Mouse (Mus musculus): ENCODE results near the gene Vkorc1. TPM values are rescaled to one million over a fixed set of nuclear protein-coding genes. Genes with fewer than 3 reads are reported as not detected.
"Not testable (repeated sequence)": the region's sequence is repeated elsewhere in the genome, so short reads cannot be mapped to it uniquely, and the experiment has no call there.

Gene Vkorc1
- total RNA-seq (2021): 10 to 100 TPM; 22.9 to 26.0 TPM

GRCm38 (mm10) chr7:127895442-127895841 lies at the start of gene Vkorc1, which contains the start of gene Gm21974:
Gene Vkorc1 (minus strand): TSS chr7:127895617.
Gene Gm21974 (minus strand): TSS chr7:127895454.
- intact Hi-C loops (cut with DNase I): loop anchor here (2.0 kb wide), 1 partner anchor 19 kb away; the partner anchor contains the start of genes Zfp646 and Zfp668

DNA sequence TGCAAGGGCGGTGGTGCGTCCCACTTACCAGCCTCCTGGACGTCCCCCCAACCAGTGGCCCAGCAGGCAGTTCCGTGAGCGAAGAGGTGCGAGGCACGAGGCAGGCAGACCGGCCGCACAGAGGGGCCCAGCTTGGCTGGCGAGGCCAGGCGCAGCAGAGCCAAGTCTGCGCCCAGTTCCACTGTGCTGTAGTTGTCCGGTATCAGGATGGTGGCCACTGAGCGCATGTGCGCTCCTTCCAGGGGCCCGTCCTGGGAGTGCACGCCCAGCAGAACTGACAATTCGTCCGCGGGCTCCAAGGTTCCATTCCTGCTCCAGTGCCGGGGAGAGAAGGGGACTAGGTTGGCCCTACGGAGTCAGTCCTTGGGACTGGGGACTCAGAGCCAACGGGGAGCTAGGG lies 49.2 kb upstream of the Vkorc1 start:
- no peak for DNase-seq (ENCODE audit: low spot score in 2 of 2)
- intact Hi-C loops (cut with DNase I): no loop called here

More at GRCm38 (mm10) chr7:127895442-127895841, at the start of gene Vkorc1, which contains the start of gene Gm21974:
- DNase-seq (ENCODE audit: low spot score in 2 of 2): peak; percentile 95 to 98

- not testable (repeated sequence) for DNase-seq (ENCODE audit: low spot score in 2 of 2)
These were observed 46.7 kb upstream of the Vkorc1 start for GRCm38 (mm10) chr7:127942097-127942496.

GRCm38 (mm10) chr7:127936216-127936884 lies 40.9 kb upstream of the Vkorc1 start:
- intact Hi-C loops (cut with DNase I): loop anchor here (5.0 kb wide), 1 partner anchor 164 kb away; no protein-coding TSS in a partner anchor

More at GRCm38 (mm10) chr7:127942097-127942496, 46.7 kb upstream of the Vkorc1 start:
- intact Hi-C loops (cut with DNase I): not testable (repeated sequence)

DNA sequence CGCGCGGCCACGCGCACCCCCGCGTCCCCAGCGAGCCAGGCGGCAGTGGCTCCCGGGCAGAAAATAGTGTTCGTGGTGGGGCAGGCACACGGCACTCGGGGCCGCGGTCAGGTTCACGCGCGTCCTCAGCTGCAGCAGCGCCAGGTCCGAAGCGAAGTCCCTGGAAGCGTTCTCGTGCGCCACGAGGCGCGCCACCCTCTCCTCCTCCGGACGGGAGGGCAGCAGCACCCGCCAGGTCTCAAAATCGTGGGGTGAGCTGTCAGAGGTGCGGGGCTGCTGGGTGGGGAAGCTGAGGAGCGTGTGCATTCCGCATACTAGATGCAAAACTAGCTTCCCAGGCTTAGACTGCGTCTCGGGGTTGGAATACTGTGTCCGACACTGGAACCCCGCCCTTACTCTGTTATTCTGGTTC lies 40.3 kb upstream of the Vkorc1 start:
- no peak for DNase-seq (ENCODE audit: low spot score in 2 of 2)

More at GRCm38 (mm10) chr7:127936216-127936884, 40.9 kb upstream of the Vkorc1 start:
- DNase-seq (ENCODE audit: low spot score in 2 of 2): no peak

DNA sequence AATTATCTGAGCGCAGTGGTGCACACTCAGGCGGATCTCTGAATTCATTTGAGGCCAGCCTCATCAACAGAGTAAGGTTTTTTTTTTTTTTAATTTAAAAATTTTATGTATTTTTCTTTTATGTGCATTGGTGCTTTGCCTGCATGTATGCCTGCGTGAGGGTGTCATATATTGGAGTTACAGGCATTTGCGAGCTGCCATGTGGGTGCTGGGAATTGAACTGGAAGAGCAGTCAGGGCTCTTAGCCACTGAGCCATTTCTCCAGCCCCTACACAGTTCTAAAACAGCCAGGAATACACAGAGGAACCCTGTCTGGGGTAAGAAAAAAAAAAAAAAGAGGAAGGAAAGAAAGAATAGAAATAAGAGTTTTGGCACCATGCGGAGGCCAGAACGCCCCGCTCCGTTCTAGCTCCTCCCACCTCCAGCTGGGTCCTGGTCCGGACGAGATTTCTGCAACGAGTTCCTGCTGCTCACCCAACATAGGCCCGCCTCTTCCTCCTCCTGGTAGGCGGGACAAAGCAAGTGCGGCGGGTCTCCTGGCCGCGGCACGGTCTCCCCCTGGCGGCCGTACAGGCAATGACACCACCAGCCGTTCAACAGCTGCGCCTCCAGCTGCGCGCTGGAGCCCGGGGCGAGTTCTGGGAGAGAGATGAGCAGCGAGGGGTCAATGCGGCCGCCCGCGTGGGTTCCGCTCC lies 39.8 kb upstream of the Vkorc1 start:
- peak; percentile 95 to 97 for DNase-seq (ENCODE audit: low spot score in 2 of 2)
- intact Hi-C loops (cut with DNase I): loop anchor here (5.0 kb wide), 1 partner anchor 163 kb away; no protein-coding TSS in a partner anchor

More for the DNA sequence above, 40.3 kb upstream of the Vkorc1 start:
- intact Hi-C loops (cut with DNase I): loop anchor here (5.0 kb wide), 1 partner anchor 163 kb away; no protein-coding TSS in a partner anchor

DNA sequence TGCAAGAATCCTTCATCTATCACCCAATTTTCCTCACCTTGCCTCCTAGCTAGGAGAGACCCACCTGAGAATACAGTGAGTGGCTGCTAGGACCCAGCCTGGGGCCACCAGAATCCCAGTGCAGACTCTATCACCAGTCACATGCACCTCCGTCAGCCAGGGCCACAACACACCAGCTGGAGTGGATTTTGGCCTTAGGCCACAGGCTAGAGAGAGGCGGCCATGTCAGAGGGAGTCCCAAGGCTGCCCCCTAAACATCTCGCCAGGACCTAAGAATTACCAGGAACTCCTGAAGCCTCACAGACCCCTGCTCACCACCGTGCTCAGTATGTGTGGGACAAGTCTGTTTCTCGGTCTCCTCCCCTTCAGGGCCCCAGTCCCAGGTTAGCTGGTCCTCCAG lies 38.7 kb upstream of the Vkorc1 start:
- intact Hi-C loops (cut with DNase I): no loop called here

GRCm38 (mm10) chr7:127932273-127933031 lies 37.0 kb upstream of the Vkorc1 start:
- intact Hi-C loops (cut with DNase I): no loop called here
- DNase-seq (ENCODE audit: low spot score in 2 of 2): no peak

More for the DNA sequence above, 38.7 kb upstream of the Vkorc1 start:
- no peak for DNase-seq (ENCODE audit: low spot score in 2 of 2)

GRCm38 (mm10) chr7:127931351-127932135 lies 36.1 kb upstream of the Vkorc1 start:
- DNase-seq (ENCODE audit: low spot score in 2 of 2): no peak
- intact Hi-C loops (cut with DNase I): no loop called here

- intact Hi-C loops (cut with DNase I): no loop called here
- no peak for DNase-seq (ENCODE audit: low spot score in 2 of 2)
These were observed 35.2 kb upstream of the Vkorc1 start for GRCm38 (mm10) chr7:127930636-127931035.

DNA sequence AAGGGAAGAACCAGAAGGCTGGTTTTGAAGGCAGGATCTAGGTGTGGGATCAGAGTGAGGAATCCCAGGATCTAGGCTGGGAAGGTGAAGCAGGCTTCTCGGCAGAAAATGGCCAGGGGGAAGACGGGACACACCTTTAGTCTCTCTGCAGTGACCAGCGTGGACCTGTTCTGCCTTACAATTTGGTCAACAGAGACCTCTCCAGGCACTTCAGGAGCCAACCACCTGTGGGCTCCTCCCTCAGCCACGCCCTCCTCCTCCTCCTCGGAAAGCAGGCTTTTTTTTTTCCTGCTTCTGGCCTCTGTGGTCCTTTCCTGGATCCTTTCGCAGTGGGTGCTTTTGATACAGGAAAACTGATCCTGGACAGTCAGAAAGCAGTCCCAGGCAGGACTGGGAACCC lies 34.5 kb upstream of the Vkorc1 start, which contains the start of gene Prss8:
Prss8 (minus strand) TSS at position 182 of the 400 bp plus-strand sequence.
- intact Hi-C loops (cut with DNase I): no loop called here
- no peak for DNase-seq (ENCODE audit: low spot score in 2 of 2)

DNA sequence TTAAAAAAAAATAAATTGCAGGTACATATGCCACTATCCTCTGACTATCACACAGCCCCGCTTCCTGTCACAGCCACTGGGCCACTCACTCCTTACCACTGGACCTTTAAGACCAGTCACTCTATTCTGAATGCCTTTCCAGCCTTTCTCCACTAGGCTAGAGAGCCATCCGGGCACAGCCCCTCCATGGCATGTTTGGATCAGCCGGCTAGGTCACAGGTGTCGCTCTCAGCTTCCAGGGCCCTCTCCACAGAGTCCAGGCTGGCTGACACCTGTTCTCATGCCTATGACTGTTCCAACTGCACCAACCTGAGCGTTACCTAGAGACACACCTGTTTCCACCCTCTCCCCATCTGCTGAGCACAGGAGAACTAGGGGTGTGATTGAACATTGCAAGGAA lies 33.2 kb upstream of the Vkorc1 start:
- no peak for DNase-seq (ENCODE audit: low spot score in 2 of 2)
- intact Hi-C loops (cut with DNase I): no loop called here

DNA sequence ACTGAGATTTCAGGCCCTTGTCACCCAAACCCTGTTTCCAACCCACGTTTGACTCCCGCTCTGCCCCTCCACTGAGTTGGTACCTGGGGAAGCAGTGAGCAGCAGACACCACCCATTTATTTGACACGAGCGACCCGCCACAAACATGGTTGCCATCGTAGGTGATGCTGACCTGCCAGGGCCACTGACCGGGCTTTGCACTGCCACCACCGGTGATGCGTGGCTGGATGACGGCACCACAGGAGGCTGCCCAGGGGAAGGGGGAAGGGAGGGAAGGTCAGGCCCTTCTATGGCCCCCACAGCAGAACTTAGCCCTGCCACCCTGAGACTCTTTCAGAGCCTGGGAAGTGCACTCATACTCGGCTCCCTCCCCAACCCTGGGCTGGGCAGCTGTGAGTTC lies 32.3 kb upstream of the Vkorc1 start:
- intact Hi-C loops (cut with DNase I): no loop called here
- DNase-seq (ENCODE audit: low spot score in 2 of 2): no peak

GRCm38 (mm10) chr7:127926846-127927245 lies 31.4 kb upstream of the Vkorc1 start:
- no peak for DNase-seq (ENCODE audit: low spot score in 2 of 2)
- intact Hi-C loops (cut with DNase I): no loop called here

DNA sequence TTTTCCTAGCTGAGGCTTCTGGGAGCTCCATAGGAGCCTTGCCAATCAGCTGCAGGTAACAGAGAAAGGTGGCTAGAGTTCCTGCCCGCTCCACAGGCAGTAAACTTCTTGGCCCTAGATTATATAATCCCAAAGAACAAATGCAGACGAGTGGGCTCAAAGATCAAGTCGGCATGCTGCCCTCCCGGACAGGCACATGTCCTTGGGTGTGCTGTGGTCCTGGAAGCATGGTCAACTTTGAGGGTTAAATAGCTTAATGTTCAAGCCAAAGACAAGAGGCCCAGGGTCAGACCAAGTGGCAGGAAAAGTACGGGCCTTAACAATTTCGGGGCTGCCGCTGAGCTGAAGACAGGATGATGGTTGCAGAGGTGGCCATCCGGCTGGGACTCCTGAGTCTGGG lies 30.6 kb upstream of the Vkorc1 start:
- no peak for DNase-seq (ENCODE audit: low spot score in 2 of 2)
- intact Hi-C loops (cut with DNase I): no loop called here

- intact Hi-C loops (cut with DNase I): no loop called here
- no peak for DNase-seq (ENCODE audit: low spot score in 2 of 2)
These were observed 29.8 kb upstream of the Vkorc1 start for GRCm38 (mm10) chr7:127925252-127925651.

GRCm38 (mm10) chr7:127923714-127924113 lies 28.3 kb upstream of the Vkorc1 start:
- DNase-seq (ENCODE audit: low spot score in 2 of 2): no peak
- intact Hi-C loops (cut with DNase I): no loop called here

GRCm38 (mm10) chr7:127922451-127923275 lies 27.2 kb upstream of the Vkorc1 start:
- intact Hi-C loops (cut with DNase I): no loop called here
- peak in 1 of 2 experiments; percentile 57 for DNase-seq (ENCODE audit: low spot score in 2 of 2)

All from left cerebral cortex, postnatal 25 days (tissue).